ENCODE assay signal across 25 mouse cellular contexts in genomic region chr6:108720978-108721377, GRCm38 (mm10).
DNase-seq lines count a peak whose midpoint lies in the region; ATAC-seq and TF ChIP-seq lines count a peak whose summit lies in the region.
"Had no signal": no experiment of that assay in that cellular context is flagged by ENCODE, and none has a peak within 500 bp of the region (broad histone marks: within the 10 kb centered on the region; RNA-seq: fewer than 3 reads in every experiment).

No protein-coding gene starts in this region.

- no peaks in the 10 kb centered on the region for H3K9me3 ChIP-seq in heart, embryonic 12.5 days (replicated peaks)
- H3K9me3 ChIP-seq: G1E had no signal

- no peaks in the 10 kb centered on the region for H3K36me3 ChIP-seq in spleen, adult 2 months (ENCODE audit: control insufficient read depth, insufficient read depth, low read length)
- no peaks in the 10 kb centered on the region for H3K36me3 ChIP-seq in heart, embryonic 12.5 days
- H3K36me3 ChIP-seq: G1E had no signal

- DNase-seq in spleen, adult 2 months (ENCODE audit: low read depth in 1 of 2, low spot score in 2 of 2), result no peak
- no peak for DNase-seq in spleen, adult 12 weeks (ENCODE audit: low spot score)
- DNase-seq in ES-CJ7 (ENCODE audit: low read depth, low spot score), result peak; percentile 53
- peak; percentile 80 for DNase-seq in R1 (ENCODE audit: low read depth, low spot score)
- peak; percentile 51 for DNase-seq in ZHBTc4 (ENCODE audit: low read depth, low spot score)
- DNase-seq in T-cell, adult 2 months (ENCODE audit: low spot score), result no peak
- no peak for DNase-seq in urinary bladder, adult 2 months (ENCODE audit: low spot score)
- DNase-seq: adrenal gland, adult 2 months; adrenal gland, adult 8-10 months; adrenal gland, postnatal 10 days; adrenal gland, postnatal 14 days; adrenal gland, postnatal 25 days; adrenal gland, postnatal 36 days; cerebellum, adult 11 months; cerebellum, adult 11-12 months; cerebellum, adult 18-20 months; cerebellum, adult 2 months; cerebellum, adult 8-10 months; cerebellum, adult 9-10 months had no signal

- no peak overlapping the region for H3K4me3 ChIP-seq in spleen, adult 2 months (ENCODE audit: extremely low read depth, insufficient read depth, insufficient read length)
- no peak overlapping the region for H3K4me3 ChIP-seq in heart, embryonic 12.5 days

- no peaks in the 10 kb centered on the region for H3K27me3 ChIP-seq in spleen, adult 2 months (ENCODE audit: control insufficient read depth, insufficient read depth, low read length)
- H3K27me3 ChIP-seq in heart, embryonic 12.5 days (replicated peaks), result no peaks in the 10 kb centered on the region
- H3K27me3 ChIP-seq: CH12.LX, Patski had no signal

- H3K4me1 ChIP-seq in spleen, adult 2 months (ENCODE audit: control insufficient read depth, insufficient read depth, insufficient read length), result peaks cover 31% of the 10 kb centered on the region; the same call in 1 of the 2 replicates
- H3K4me1 ChIP-seq in heart, embryonic 12.5 days (replicated peaks), result 0 out of 2 replicates have a peak, but pooled peaks cover 3% of the 10 kb centered on the region

- H3K9ac ChIP-seq in heart, embryonic 12.5 days, result no peak overlapping the region

- ATAC-seq in heart, embryonic 12.5 days (ENCODE audit: insufficient number of reproducible peaks, low FRiP score), result no peak
- ATAC-seq: activated CD4-positive, CD25-positive, alpha-beta regulatory T cell, adult 4 months; CD4-positive, CD25-positive, alpha-beta regulatory T cell, adult 4 months; Patski had no signal

- TF ChIP-seq POLR2A in spleen, adult 2 months (IDR thresholded peaks at IDR 0.05; ENCODE audit: low read depth, low read length), result no peak

- peak overlapping the region; percentile 26; the same call in 1 of the 2 replicates for H3K27ac ChIP-seq in spleen, adult 2 months (ENCODE audit: insufficient read depth, low read length)
- H3K27ac ChIP-seq in heart, embryonic 12.5 days (ENCODE audit: poor library complexity, severe bottlenecking), result no peak overlapping the region

- WGBS in spleen, adult 2 months, result 94% methylated on average over 3 of the region's 3 CpGs
- 92% methylated on average over 3 of the region's 3 CpGs for WGBS in heart, embryonic 12.5 days

- TF ChIP-seq CTCF in spleen, adult 2 months (IDR thresholded peaks at IDR 0.05; ENCODE audit: extremely low read depth, insufficient read depth, insufficient read length, insufficient replicate concordance), result no peak

- H3K4me2 ChIP-seq in heart, embryonic 12.5 days, result no peak overlapping the region

Comparison
In these comparisons a context has a peak if more than half of its experiments do, and no peak if none do; other contexts are left out.
1. DNase-seq: peak in ES-CJ7 (single experiment), R1 (single experiment) and ZHBTc4 (single experiment); none in spleen, adult 2 months (0 of 2), spleen, adult 12 weeks (single experiment), T-cell, adult 2 months (single experiment) and urinary bladder, adult 2 months (single experiment).